Mouse (Mus musculus): Measurements from ENCODE around the gene Olfr924. TPM values are rescaled to one million over a fixed set of nuclear protein-coding genes. Genes with fewer than 3 reads are reported as not detected.

Gene Olfr924
- polyA plus RNA-seq, 1 experiment = not detected

GRCm38 (mm10) chr9:38876826-38877225, 32.6 kb downstream of the Olfr924 start, which contains the start of gene Olfr926:
Gene Olfr926, plus strand, starts transcription at chr9:38877126.
- H3K27me3 ChIP-seq (replicated peaks; ENCODE audit: control insufficient read depth, insufficient read depth, low read length) = no peaks in the 10 kb centered on the region
- no peak for TF ChIP-seq CTCF (conservative IDR thresholded peaks at IDR 0.05; ENCODE audit: insufficient read depth, insufficient read length, low read depth, low read length)
- no peak for TF ChIP-seq POLR2A (IDR thresholded peaks at IDR 0.05; ENCODE audit: low read depth, low read length)
- H3K27ac ChIP-seq (ENCODE audit: insufficient read depth, low read depth, low read length) = no peak within 1 kb of the TSS
- 70% methylated on average over 2 of the region's 2 CpGs for WGBS
- H3K4me3 ChIP-seq (ENCODE audit: insufficient read depth, low read depth, low read length) = no peak within 1 kb of the TSS
- DNase-seq = no peak
- no peaks in the 10 kb centered on the region for H3K4me1 ChIP-seq (ENCODE audit: control insufficient read depth, insufficient read depth, low read length)
- no peaks in the 10 kb centered on the region for H3K36me3 ChIP-seq (ENCODE audit: control insufficient read depth, insufficient read depth, low read length)

Other genes starting within 250 kb of the Olfr924 start
- gene Olfr914, start 239.3 kb upstream of the Olfr924 start, polyA plus RNA-seq (2012; rRNA removed) = not detected in 2 replicates
- not detected in 2 replicates for gene Olfr916, start 184.6 kb upstream of the Olfr924 start, polyA plus RNA-seq (2012; rRNA removed)
- gene Olfr917, start 178.6 kb upstream of the Olfr924 start, polyA plus RNA-seq (2012; rRNA removed) = not detected in 2 replicates
- not detected in 2 replicates for gene Olfr918, start 169.8 kb upstream of the Olfr924 start, polyA plus RNA-seq (2012; rRNA removed)
- gene Olfr919, start 140.8 kb upstream of the Olfr924 start, polyA plus RNA-seq (2012; rRNA removed) = not detected in 2 replicates
- gene Vwa5a, start 126.2 kb upstream of the Olfr924 start, polyA plus RNA-seq (2012; rRNA removed) = 16.8 and 17.7 TPM in 2 replicates
- 0.07 and 0.11 TPM in 2 replicates for gene Olfr920, start 92.2 kb upstream of the Olfr924 start, polyA plus RNA-seq (2012; rRNA removed)
- not detected in 2 replicates for gene Olfr921, start 71.4 kb upstream of the Olfr924 start, polyA plus RNA-seq (2012; rRNA removed)
- gene Olfr922, start 29.8 kb upstream of the Olfr924 start, polyA plus RNA-seq (2012; rRNA removed) = not detected in 2 replicates
- not detected in 2 replicates for gene Olfr923, start 17.9 kb upstream of the Olfr924 start, polyA plus RNA-seq (2012; rRNA removed)
- not detected in 2 replicates for gene Olfr26, start 10.6 kb downstream of the Olfr924 start, polyA plus RNA-seq (2012; rRNA removed)
- not detected in 2 replicates for gene Olfr926, start 32.7 kb downstream of the Olfr924 start, polyA plus RNA-seq (2012; rRNA removed)
- not detected in 2 replicates for gene Olfr930, start 85.4 kb downstream of the Olfr924 start, polyA plus RNA-seq (2012; rRNA removed)
- gene Olfr933, start 127.9 kb downstream of the Olfr924 start, polyA plus RNA-seq (2012; rRNA removed) = not detected in 2 replicates
- gene Olfr934, start 143.9 kb downstream of the Olfr924 start, polyA plus RNA-seq (2012; rRNA removed) = not detected in 2 replicates
- gene Olfr935, start 155.2 kb downstream of the Olfr924 start, polyA plus RNA-seq (2012; rRNA removed) = not detected in 2 replicates
- gene Olfr146, start 178.9 kb downstream of the Olfr924 start, polyA plus RNA-seq (2012; rRNA removed) = not detected in 2 replicates
- not detected in 2 replicates for gene Olfr937, start 220.5 kb downstream of the Olfr924 start, polyA plus RNA-seq (2012; rRNA removed)
- not detected in 2 replicates for gene Olfr938, start 234.4 kb downstream of the Olfr924 start, polyA plus RNA-seq (2012; rRNA removed)

Data from kidney, adult 2 months (tissue).